Mouse (Mus musculus) cerebellum, adult 2 months (tissue): Measurements from ENCODE around the gene Tsen15.

ENCODE experiments used
- CTCF ChIP-seq: fragments of 200-500 bp; IDR thresholded peaks from 2 replicates; pipeline ENCODE4 v1.5.1; 2011; ENCODE audit warnings: low read depth, mild to moderate bottlenecking, control low read depth, low read length, moderate library complexity, borderline replicate concordance; ENCODE audit not compliant: insufficient read depth
- POLR2A ChIP-seq: fragments of 200-500 bp; IDR thresholded peaks from 2 replicates; pipeline ENCODE4 v1.6.1; 2011; ENCODE audit warnings: low read length, control low read depth, borderline replicate concordance; ENCODE audit not compliant: insufficient read depth

DNA sequence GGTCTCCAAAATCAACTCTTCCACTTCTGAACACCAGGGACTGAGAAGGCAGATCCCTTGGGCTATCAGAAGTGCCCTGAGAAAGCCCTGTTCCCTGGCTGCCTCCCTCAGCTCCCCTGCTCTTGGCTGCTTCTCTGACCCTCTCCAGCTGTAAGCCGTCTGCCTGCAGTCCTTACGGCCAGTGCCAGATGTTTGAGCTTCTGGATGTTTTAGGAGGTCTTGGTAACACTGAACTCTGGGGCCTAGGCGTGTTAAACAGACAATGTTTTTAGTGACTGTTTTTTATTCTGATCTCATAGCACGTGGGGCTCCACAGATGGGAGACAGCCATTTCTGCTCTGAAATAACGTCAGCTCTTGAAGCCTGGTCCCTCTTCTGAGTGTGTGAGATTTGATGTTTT, 31.1 kb upstream of the Tsen15 start:
- TF ChIP-seq CTCF (no peak), POLR2A (no peak)
